Mouse (Mus musculus) midbrain, embryonic 11.5 days (tissue): ENCODE data around the gene Ier2. TPM values are rescaled to one million over a fixed set of nuclear protein-coding genes. Genes with fewer than 3 reads are reported as not detected.

Experiments
- ATAC-seq: fragments of 200-750 bp; cut with Nextera tagmentation; 2 replicates; pipeline ENCODE4 v1.8.0; 2017; ENCODE audit warnings: moderate TSS enrichment, moderate library complexity; ENCODE audit not compliant: low FRiP score
- DNase-seq: peaks from one replicate; pipeline ENCODE4 v3.0.0; 2015; ENCODE audit warnings: low spot score; ENCODE audit errors: missing footprints
- H3K27ac ChIP-seq: fragments of 300-500 bp; sonication (generic); 2 replicates; pipeline ENCODE4 v1.5.1; 2014; ENCODE audit warnings: low read depth, low read length
- H3K27me3 ChIP-seq: fragments of 300-500 bp; sonication (generic); 2 replicates; pipeline ENCODE4 v1.6.1; 2014; ENCODE audit warnings: mild to moderate bottlenecking, low read length, moderate library complexity, mixed read lengths; ENCODE audit not compliant: control insufficient read depth, insufficient read depth
- H3K36me3 ChIP-seq: fragments of 300-500 bp; sonication (generic); 2 replicates; pipeline ENCODE4 v1.6.1; 2014; ENCODE audit warnings: mild to moderate bottlenecking, low read length, moderate library complexity, mixed read lengths; ENCODE audit not compliant: control insufficient read depth, insufficient read depth
- H3K4me1 ChIP-seq: fragments of 300-500 bp; sonication (generic); 2 replicates; pipeline ENCODE4 v1.6.1; 2014; ENCODE audit warnings: low read length; ENCODE audit not compliant: control insufficient read depth, insufficient read depth
- H3K4me2 ChIP-seq: fragments of 300-500 bp; sonication (generic); 2 replicates; pipeline ENCODE4 v1.6.1; 2014; ENCODE audit warnings: mild to moderate bottlenecking, moderate library complexity
- H3K4me3 ChIP-seq: fragments of 300-500 bp; sonication (generic); 2 replicates; pipeline ENCODE4 v1.5.1; 2014; ENCODE audit warnings: low read depth, low read length
- H3K9ac ChIP-seq: fragments of 300-500 bp; sonication (generic); 2 replicates; pipeline ENCODE4 v1.6.1; 2014; ENCODE audit warnings: low read length
- H3K9me3 ChIP-seq: fragments of 300-500 bp; sonication (generic); 2 replicates; pipeline ENCODE4 v1.6.1; 2016; ENCODE audit warnings: low read length; ENCODE audit not compliant: control insufficient read depth
- WGBS: fragments of 180-500 bp; shearing (Covaris S2); extraction: QIAGEN DNeasy Blood & Tissue Kit; methylation state at CpG from one replicate; pipeline ENCODE4 v1.1.7; 2014; 5-methylcytosine and 5-hydroxymethylcytosine counted together
- polyA plus RNA-seq: library from polyadenylated mRNA; unstranded; fragments of >200 nt; fragmentation: Nextera tagmentation; extraction: Ambion mirVana; gene quantifications from 2 replicates; pipeline ENCODE4 v1.2.1, GENCODE M21; 2014

Gene Ier2
- polyA plus RNA-seq, 1 experiment from 2014 or later: 52.9 TPM

DNA sequence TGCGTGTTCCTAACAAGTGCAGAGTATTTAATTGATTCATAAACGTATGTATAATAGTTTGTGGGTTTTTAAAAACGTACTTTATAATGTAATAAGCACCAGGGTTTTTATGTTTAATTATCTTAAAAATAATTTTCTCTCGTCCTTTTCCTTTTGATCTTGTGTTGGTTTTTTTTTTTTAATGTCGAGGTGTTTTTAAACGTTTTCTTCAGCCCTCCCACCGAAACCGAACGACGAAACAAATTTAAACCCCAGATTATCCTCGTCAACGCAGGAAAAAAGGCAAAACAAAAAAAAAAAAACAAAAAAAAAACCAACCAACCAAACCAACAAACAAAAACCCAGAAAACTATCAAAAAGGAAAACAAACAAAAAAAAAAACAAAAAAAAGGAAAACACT lies 43.3 kb upstream of the Ier2 start:
- no peak overlapping the region for H3K27ac ChIP-seq

DNA sequence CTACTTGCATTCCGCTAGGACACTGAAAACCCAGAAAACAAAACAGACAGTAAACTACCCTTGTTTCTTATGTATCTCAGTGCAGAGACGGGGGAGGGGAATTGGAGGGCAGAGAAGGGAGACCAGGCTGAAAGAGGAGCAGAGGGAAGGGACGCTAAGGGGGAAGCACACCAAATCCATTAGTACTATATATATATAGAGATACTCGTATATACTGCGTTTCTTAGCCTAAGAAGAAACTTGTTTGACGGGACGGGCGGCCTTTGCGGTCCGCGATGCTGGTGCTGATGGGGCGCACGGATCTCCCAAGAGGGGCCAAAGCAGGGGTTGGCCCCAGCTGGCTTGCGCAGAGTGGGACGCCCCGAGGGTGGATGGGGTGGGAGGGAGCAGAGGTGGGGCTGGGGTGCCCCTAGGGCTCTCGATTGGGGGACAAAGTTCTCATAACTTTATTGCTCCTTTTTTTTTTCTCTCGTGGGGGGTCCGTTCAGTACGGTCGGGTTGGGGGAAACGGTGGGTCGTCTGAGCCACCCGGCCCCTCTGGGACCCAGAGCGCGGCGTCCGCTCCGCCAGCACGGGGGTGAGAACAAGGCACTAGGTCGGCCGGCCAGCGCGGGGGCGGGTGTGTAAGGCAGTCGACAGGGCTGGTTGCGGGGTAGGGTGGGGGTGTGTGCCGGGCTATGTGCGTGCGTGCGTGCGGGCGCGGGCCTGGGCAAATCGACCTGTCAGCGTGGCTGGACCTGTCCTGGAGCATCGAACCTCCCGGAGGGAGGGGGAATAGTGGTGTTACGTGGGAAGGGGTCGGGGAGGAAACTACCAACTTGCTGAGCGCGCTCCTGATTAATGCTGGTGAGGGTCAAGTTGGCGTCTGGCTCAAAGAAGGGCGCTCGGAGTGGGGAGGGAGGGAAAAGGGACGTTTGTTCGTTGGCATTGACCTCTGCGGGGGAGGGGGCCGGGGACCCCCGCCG lies 42.5 kb upstream of the Ier2 start:
- Histone ChIP-seq H3K9ac (no peak overlapping the region; the same call in 1 of the 2 replicates), H3K4me2 (peak overlapping the region; percentile 31), H3K4me3 (peak overlapping the region; percentile 20; the same call in 1 of the 2 replicates), H3K36me3 (no peaks in the 10 kb centered on the region), H3K9me3 (no peaks in the 10 kb centered on the region), H3K4me1 (peaks cover 42% of the 10 kb centered on the region), H3K27me3 (peaks cover 87% of the 10 kb centered on the region), H3K27ac (no peak overlapping the region)
- peak; percentile 94 for DNase-seq
- WGBS: 2% methylated on average over 59 of the region's 61 CpGs
- ATAC-seq: 0 out of 2 replicates have a peak, but pooled peaks have one; percentile 12

More for the DNA sequence above, 43.3 kb upstream of the Ier2 start:
- H3K9me3 ChIP-seq: no peaks in the 10 kb centered on the region
- peak overlapping the region; percentile 31; the same call in 1 of the 2 replicates for H3K4me2 ChIP-seq
- DNase-seq: no peak
- under 1% methylated on average over 12 of the region's 12 CpGs for WGBS
- no peaks in the 10 kb centered on the region for H3K36me3 ChIP-seq
- H3K9ac ChIP-seq: no peak overlapping the region
- no peak for ATAC-seq
- peaks cover 42% of the 10 kb centered on the region for H3K4me1 ChIP-seq
- H3K4me3 ChIP-seq: no peak overlapping the region
- peaks cover 92% of the 10 kb centered on the region for H3K27me3 ChIP-seq

DNA sequence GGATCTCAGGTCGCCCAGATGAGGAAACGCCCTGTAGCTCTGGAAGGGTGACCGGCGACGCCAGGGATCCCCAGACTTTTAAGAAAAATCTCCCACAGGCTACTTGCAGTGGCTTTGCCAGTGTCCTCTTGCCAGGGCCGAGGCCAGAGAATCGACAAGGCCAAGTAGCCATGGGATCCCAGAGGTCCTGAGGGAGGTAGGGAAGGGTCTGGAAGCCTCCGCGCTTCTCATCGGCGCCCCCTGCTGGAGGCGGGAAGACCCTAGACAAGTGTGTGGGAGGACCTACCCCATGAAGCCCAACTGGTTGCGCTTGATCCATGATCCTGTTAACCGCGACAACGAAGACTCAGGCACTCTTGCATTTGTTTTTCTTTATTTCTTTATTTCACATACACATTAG lies 41.7 kb upstream of the Ier2 start:
- DNase-seq (peak; percentile 98), ATAC-seq (0 out of 2 replicates have a peak, but pooled peaks have one; percentile 31)
- Histone ChIP-seq H3K4me2 (peak overlapping the region; percentile 37), H3K4me1 (peaks cover 41% of the 10 kb centered on the region), H3K9ac (peak overlapping the region; percentile 24; the same call in 1 of the 2 replicates), H3K27me3 (peaks cover 80% of the 10 kb centered on the region), H3K4me3 (peak overlapping the region; percentile 8; the same call in 1 of the 2 replicates), H3K9me3 (no peaks in the 10 kb centered on the region), H3K27ac (no peak overlapping the region), H3K36me3 (no peaks in the 10 kb centered on the region)
- 1% methylated on average over 16 of the region's 16 CpGs for WGBS

DNA sequence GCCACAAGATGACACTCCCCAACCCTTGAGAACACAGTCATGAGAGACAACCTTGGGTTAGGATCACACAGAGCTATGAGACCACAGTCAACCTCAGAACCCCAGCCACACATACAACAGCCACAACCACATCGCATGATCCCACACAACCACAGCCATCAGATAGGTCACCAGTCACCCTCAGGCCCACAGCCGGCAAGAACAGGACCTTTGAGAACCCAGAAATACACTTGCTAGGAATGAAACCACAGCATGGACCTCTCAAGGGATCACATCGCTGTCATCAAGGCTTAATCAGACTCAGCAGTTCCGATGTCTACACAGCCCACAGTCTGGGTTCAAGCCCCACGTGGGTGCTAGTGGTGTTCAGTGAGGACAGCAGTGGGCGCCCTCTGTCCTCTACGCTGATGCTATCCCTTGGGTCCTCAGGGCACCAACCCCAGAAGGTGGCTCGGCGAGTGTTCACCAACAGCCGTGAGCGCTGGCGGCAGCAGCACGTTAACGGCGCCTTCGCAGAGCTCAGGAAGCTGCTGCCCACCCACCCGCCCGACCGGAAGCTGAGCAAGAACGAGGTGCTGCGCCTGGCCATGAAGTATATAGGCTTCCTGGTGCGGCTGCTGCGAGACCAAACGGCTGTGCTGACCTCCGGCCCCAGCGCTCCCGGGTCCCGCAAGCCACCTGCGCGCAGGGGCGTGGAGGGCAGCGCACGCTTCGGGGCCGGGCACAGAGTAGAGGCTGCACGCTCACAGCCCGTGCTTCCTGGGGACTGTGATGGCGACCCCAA lies 41.0 kb upstream of the Ier2 start:
- H3K9me3 ChIP-seq: no peaks in the 10 kb centered on the region
- H3K9ac ChIP-seq: peak overlapping the region; percentile 24; the same call in 1 of the 2 replicates
- peaks cover 35% of the 10 kb centered on the region for H3K4me1 ChIP-seq
- no peak for ATAC-seq
- H3K4me3 ChIP-seq: peak overlapping the region; percentile 8; the same call in 1 of the 2 replicates
- 0 out of 2 replicates have a peak, but pooled peaks cover 1% of the 10 kb centered on the region for H3K36me3 ChIP-seq
- H3K27ac ChIP-seq: no peak overlapping the region
- H3K4me2 ChIP-seq: peak overlapping the region; percentile 37
- peaks cover 73% of the 10 kb centered on the region for H3K27me3 ChIP-seq
- 7% methylated on average over 38 of the region's 38 CpGs for WGBS
- peak; percentile 88 for DNase-seq

DNA sequence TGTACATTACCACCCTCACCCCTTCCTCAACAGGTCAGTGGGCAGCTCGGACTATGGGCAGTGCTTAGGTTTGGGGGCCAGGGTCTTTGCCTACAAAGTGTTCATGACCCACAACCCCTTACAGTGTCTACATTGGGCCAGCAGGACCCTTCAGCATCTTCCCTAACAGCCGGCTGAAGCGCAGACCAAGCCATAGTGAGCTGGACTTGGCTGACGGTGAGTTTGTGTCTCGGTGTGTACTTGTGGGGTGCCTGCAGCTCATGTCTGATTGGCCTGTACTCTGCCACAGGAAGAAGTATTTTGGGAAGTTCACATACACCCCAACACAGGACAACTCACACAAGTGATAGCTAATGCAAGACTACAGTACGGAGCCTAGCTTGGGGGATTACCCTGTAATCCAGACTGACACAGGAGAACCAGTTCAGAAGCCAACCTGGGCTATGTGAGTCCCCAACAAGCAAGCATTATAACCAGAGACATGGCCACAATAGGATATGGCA lies 40.4 kb upstream of the Ier2 start:
- Histone ChIP-seq H3K9me3 (no peaks in the 10 kb centered on the region), H3K27me3 (peaks cover 67% of the 10 kb centered on the region), H3K4me2 (peak overlapping the region; percentile 7), H3K36me3 (peaks cover 4% of the 10 kb centered on the region; the same call in 1 of the 2 replicates), H3K4me3 (no peak overlapping the region), H3K27ac (no peak overlapping the region), H3K4me1 (peaks cover 29% of the 10 kb centered on the region), H3K9ac (no peak overlapping the region)
- WGBS: 80% methylated on average over 6 of the region's 6 CpGs
- ATAC-seq: no peak
- peak; percentile 85 for DNase-seq

DNA sequence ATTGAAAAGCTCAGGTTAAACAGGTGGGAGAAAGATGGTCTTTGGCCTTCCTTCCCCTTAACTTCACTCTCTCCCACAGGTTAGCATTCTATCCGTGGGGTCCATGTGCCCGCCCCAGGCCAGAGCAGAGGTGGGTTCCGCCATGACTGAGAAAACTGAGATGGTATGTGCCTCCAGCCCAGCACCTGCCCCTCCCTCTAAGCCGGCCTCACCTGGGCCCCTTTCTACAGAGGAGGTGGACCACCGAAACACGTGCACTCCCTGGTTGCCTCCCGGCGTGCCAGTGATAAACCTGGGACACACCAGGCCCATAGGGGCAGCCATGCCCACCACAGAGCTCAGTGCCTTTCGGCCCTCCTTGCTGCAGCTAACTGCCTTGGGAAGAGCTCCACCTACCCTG lies 39.9 kb upstream of the Ier2 start:
- DNase-seq: no peak
- Histone ChIP-seq H3K9ac (no peak overlapping the region), H3K4me2 (no peak overlapping the region; the same call in 1 of the 2 replicates), H3K4me3 (0 out of 2 replicates have a peak overlapping the region, but pooled peaks have one; percentile 1), H3K4me1 (peaks cover 24% of the 10 kb centered on the region), H3K27ac (no peak overlapping the region), H3K9me3 (no peaks in the 10 kb centered on the region), H3K36me3 (peaks cover 8% of the 10 kb centered on the region; the same call in 1 of the 2 replicates), H3K27me3 (peaks cover 62% of the 10 kb centered on the region)
- 80% methylated on average over 9 of the region's 9 CpGs for WGBS
- no peak for ATAC-seq

DNA sequence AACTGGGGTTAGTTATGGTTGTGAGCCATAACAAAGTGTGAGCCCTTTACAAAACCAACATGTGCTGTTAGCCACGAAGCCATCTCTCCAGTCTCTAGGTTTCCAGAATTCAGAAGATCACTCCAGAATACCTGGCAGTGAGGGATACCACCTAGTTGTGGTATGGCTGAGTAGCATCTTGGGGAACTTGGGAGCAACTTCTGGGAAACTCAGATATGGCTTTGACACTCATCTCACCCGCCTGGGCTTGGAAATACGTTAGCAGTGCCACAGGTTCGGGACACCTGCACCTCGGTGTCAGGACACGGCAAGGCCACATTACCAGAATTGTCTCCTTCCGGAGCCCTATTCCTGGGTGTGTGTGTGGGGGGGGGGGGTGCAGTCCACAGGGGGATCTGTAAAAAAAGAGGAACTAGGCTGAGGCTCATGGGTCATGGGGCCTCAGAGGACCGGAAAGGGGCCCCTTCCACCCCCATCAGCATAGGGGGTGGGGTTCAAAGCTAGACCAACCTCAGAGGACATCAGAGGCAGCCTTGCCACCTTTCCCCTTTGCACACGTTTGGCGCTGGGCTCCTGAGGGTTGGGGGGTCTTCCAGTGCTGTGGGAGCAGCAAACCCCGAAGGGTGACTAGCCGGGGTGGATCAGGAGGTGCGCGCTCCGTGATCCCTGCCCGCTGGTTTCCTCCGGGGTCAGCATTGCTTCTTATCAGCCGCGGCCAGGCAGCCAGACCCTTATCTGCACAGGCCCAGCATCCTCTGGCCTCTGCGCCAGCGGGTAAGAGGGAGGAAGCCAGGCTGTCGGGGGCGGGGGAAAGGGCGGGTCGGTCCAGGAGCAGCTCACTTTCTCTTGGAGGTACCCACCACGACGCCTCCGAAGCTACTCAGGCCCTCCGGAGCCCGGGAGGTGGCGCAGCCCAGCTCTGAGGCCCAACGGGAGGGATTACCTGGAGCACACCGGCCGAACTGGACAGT lies 38.6 kb upstream of the Ier2 start, which contains the start of gene Lyl1:
Gene Lyl1 (plus strand): TSS at position 517 of the 971 bp plus-strand sequence.
- Histone ChIP-seq H3K27me3 (peaks cover 49% of the 10 kb centered on the region), H3K4me3 (peak within 1 kb of the TSS; percentile 1; the same call in 1 of the 2 replicates), H3K9ac (no peak within 1 kb of the TSS), H3K4me1 (peaks cover 12% of the 10 kb centered on the region), H3K36me3 (peaks cover 10% of the 10 kb centered on the region; the same call in 1 of the 2 replicates), H3K9me3 (no peaks in the 10 kb centered on the region), H3K27ac (peak within 1 kb of the TSS; percentile 36; the same call in 1 of the 2 replicates), H3K4me2 (no peak within 1 kb of the TSS)
- 11% methylated on average over 34 of the region's 34 CpGs for WGBS
- DNase-seq (no peak), ATAC-seq (peak; percentile 35)
